Mouse (Mus musculus) intestine, postnatal 0 days (tissue): ENCODE results near the gene B9d2. TPM values are rescaled to one million over a fixed set of nuclear protein-coding genes. Genes with fewer than 3 reads are reported as not detected.

Experiments used
- ATAC-seq: fragments of 200-750 bp; cut with Nextera tagmentation; 2 replicates; pipeline ENCODE4 v1.8.0; 2017; ENCODE audit warnings: mild to moderate bottlenecking, moderate TSS enrichment, moderate library complexity
- H3K27ac ChIP-seq: fragments of 300-500 bp; sonication (generic); 2 replicates; pipeline ENCODE4 v1.5.1; 2014; ENCODE audit warnings: mild to moderate bottlenecking, low read depth, low read length, moderate library complexity
- H3K27me3 ChIP-seq: fragments of 300-500 bp; sonication (generic); replicated peaks from 2 replicates; pipeline ENCODE4 v1.6.1; 2014; ENCODE audit warnings: low read length, mixed read lengths; ENCODE audit not compliant: control insufficient read depth, insufficient read depth
- H3K36me3 ChIP-seq: fragments of 300-500 bp; sonication (generic); 2 replicates; pipeline ENCODE4 v1.6.1; 2014; ENCODE audit warnings: mild to moderate bottlenecking, moderate library complexity; ENCODE audit not compliant: control insufficient read depth, insufficient read depth
- H3K4me1 ChIP-seq: fragments of 300-500 bp; sonication (generic); replicated peaks from 2 replicates; pipeline ENCODE4 v1.6.1; 2014; ENCODE audit warnings: antibody characterized with exemption, low read length, mixed read lengths; ENCODE audit not compliant: control insufficient read depth, insufficient read depth
- H3K4me2 ChIP-seq: fragments of 300-500 bp; sonication (generic); replicated peaks from 2 replicates; pipeline ENCODE4 v1.6.1; 2014; ENCODE audit warnings: low read depth, mild to moderate bottlenecking, moderate library complexity
- H3K4me3 ChIP-seq: fragments of 300-500 bp; sonication (generic); 2 replicates; pipeline ENCODE4 v1.5.1; 2014; ENCODE audit warnings: low read depth, low read length
- H3K9ac ChIP-seq: fragments of 300-500 bp; sonication (generic); 2 replicates; pipeline ENCODE4 v1.6.1; 2014; ENCODE audit warnings: mild to moderate bottlenecking, low read depth, low read length
- H3K9me3 ChIP-seq: fragments of 300-500 bp; sonication (generic); 2 replicates; pipeline ENCODE4 v1.6.1; 2016; ENCODE audit warnings: mixed run types; ENCODE audit not compliant: control insufficient read depth
- CTCF ChIP-seq: sonication (generic); IDR thresholded peaks from 2 replicates; pipeline ENCODE4 v1.5.1; 2016; ENCODE audit warnings: low read depth, mild to moderate bottlenecking, control low read depth, antibody characterized with exemption, moderate library complexity
- WGBS: fragments of 180-500 bp; shearing (Covaris S2); extraction: QIAGEN DNeasy Blood & Tissue Kit; methylation state at CpG from one replicate; pipeline ENCODE4 v1.1.7; 2014; 5-methylcytosine and 5-hydroxymethylcytosine counted together
- polyA plus RNA-seq: library from polyadenylated mRNA; unstranded; fragments of >200 nt; fragmentation: Nextera tagmentation; extraction: Ambion mirVana; gene quantifications from 2 replicates; pipeline ENCODE4 v1.2.1, GENCODE M21; 2015

Gene B9d2
- polyA plus RNA-seq, 1 experiment from 2014 or later, result 12.4 TPM

- Histone ChIP-seq H3K9me3 (no peaks in the 10 kb centered on the region), H3K4me3 (no peak overlapping the region), H3K36me3 (no peaks in the 10 kb centered on the region), H3K27ac (no peak overlapping the region), H3K4me1 (0 out of 2 replicates have a peak, but pooled peaks cover 6% of the 10 kb centered on the region), H3K9ac (no peak overlapping the region), H3K4me2 (no peak overlapping the region), H3K27me3 (peaks cover 19% of the 10 kb centered on the region)
- 54% methylated on average over 15 of the region's 15 CpGs for WGBS
- ATAC-seq, result no peak
- TF ChIP-seq CTCF, result no peak
Observed at GRCm38 (mm10) chr7:25676085-25676781, 4.3 kb upstream of the B9d2 start.

- no peak for TF ChIP-seq CTCF
- H3K4me1 ChIP-seq, result 0 out of 2 replicates have a peak, but pooled peaks cover 6% of the 10 kb centered on the region
Observed at GRCm38 (mm10) chr7:25677013-25677412, 3.6 kb upstream of the B9d2 start.

GRCm38 (mm10) chr7:25679971-25680370 is 609 bp upstream of the B9d2 start:
- Histone ChIP-seq H3K27me3 (peaks cover 10% of the 10 kb centered on the region), H3K36me3 (no peaks in the 10 kb centered on the region), H3K9me3 (no peaks in the 10 kb centered on the region), H3K9ac (no peak overlapping the region), H3K4me3 (peak overlapping the region; percentile 62), H3K27ac (no peak overlapping the region), H3K4me2 (peak overlapping the region; percentile 58), H3K4me1 (0 out of 2 replicates have a peak, but pooled peaks cover 3% of the 10 kb centered on the region)
- TF ChIP-seq CTCF, result peak; percentile 50; the same call in 1 of the 2 replicates
- WGBS, result 7% methylated on average over 6 of the region's 6 CpGs
- ATAC-seq, result no peak

More at GRCm38 (mm10) chr7:25677013-25677412, 3.6 kb upstream of the B9d2 start:
- H3K27ac ChIP-seq, result no peak overlapping the region
- no peak overlapping the region for H3K4me2 ChIP-seq
- H3K36me3 ChIP-seq, result no peaks in the 10 kb centered on the region
- no peak overlapping the region for H3K9ac ChIP-seq
- peaks cover 19% of the 10 kb centered on the region for H3K27me3 ChIP-seq
- no peaks in the 10 kb centered on the region for H3K9me3 ChIP-seq
- 91% methylated on average over 7 of the region's 7 CpGs for WGBS
- no peak for ATAC-seq
- H3K4me3 ChIP-seq, result no peak overlapping the region

GRCm38 (mm10) chr7:25681341-25682231 is 1.0 kb downstream of the B9d2 start:
- no peak overlapping the region for H3K9ac ChIP-seq
- no peak for ATAC-seq
- TF ChIP-seq CTCF, result no peak
- H3K4me2 ChIP-seq, result peak overlapping the region; percentile 58
- H3K27me3 ChIP-seq, result no peaks in the 10 kb centered on the region
- H3K9me3 ChIP-seq, result no peaks in the 10 kb centered on the region
- H3K36me3 ChIP-seq, result no peaks in the 10 kb centered on the region
- 58% methylated on average over 15 of the region's 15 CpGs for WGBS
- H3K27ac ChIP-seq, result no peak overlapping the region
- peaks cover 3% of the 10 kb centered on the region; the same call in 1 of the 2 replicates for H3K4me1 ChIP-seq
- H3K4me3 ChIP-seq, result no peak overlapping the region; the same call in 1 of the 2 replicates

- no peaks in the 10 kb centered on the region for H3K36me3 ChIP-seq
- H3K4me2 ChIP-seq, result no peak overlapping the region
- H3K9me3 ChIP-seq, result no peaks in the 10 kb centered on the region
- no peak for ATAC-seq
- H3K27ac ChIP-seq, result no peak overlapping the region
- H3K27me3 ChIP-seq, result no peaks in the 10 kb centered on the region
- no peak for TF ChIP-seq CTCF
- H3K4me3 ChIP-seq, result no peak overlapping the region
- 58% methylated on average over 7 of the region's 7 CpGs for WGBS
- H3K9ac ChIP-seq, result no peak overlapping the region
- peaks cover 3% of the 10 kb centered on the region; the same call in 1 of the 2 replicates for H3K4me1 ChIP-seq
Observed at GRCm38 (mm10) chr7:25683474-25684180, 3.0 kb downstream of the B9d2 start.
